ENCODE assay signal across 18 mouse cellular contexts in genomic region chr10:99681932-99682331, GRCm38 (mm10).
DNase-seq lines count a peak whose midpoint lies in the region; ATAC-seq and TF ChIP-seq lines count a peak whose summit lies in the region.
"Had no signal": no experiment of that assay in that cellular context is flagged by ENCODE, and none has a peak within 500 bp of the region (broad histone marks: within the 10 kb centered on the region; RNA-seq: fewer than 3 reads in every experiment).

No protein-coding gene starts in this region.

- H3K4me2 ChIP-seq in forebrain, embryonic 13.5 days = no peak overlapping the region
- H3K4me2 ChIP-seq in forebrain, embryonic 15.5 days (replicated peaks) = no peak overlapping the region
- H3K4me2 ChIP-seq in midbrain, embryonic 13.5 days (replicated peaks) = no peak overlapping the region
- H3K4me2 ChIP-seq: heart, embryonic 13.5 days; stomach, embryonic 15.5 days had no signal

- intact Hi-C loops in left cerebral cortex, postnatal 4 days (cut with DNase I) = no loop called here

- H3K9me3 ChIP-seq in forebrain, embryonic 13.5 days (replicated peaks) = no peaks in the 10 kb centered on the region
- no peaks in the 10 kb centered on the region for H3K9me3 ChIP-seq in forebrain, embryonic 15.5 days
- no peaks in the 10 kb centered on the region for H3K9me3 ChIP-seq in midbrain, embryonic 13.5 days
- H3K9me3 ChIP-seq: heart, embryonic 13.5 days; limb, embryonic 10.5 days; megakaryocyte, embryonic 14.5 days; stomach, embryonic 15.5 days had no signal

- 0 out of 2 replicates have a peak overlapping the region, but pooled peaks have one; percentile 22 for H3K27ac ChIP-seq in forebrain, embryonic 13.5 days
- H3K27ac ChIP-seq in forebrain, embryonic 15.5 days (replicated peaks) = no peak overlapping the region
- peak overlapping the region; percentile 49 for H3K27ac ChIP-seq in midbrain, embryonic 13.5 days
- H3K27ac ChIP-seq in kidney, adult 2 months (ENCODE audit: insufficient read depth, low read depth, low read length) = no peak overlapping the region
- H3K27ac ChIP-seq: heart, embryonic 13.5 days; limb, embryonic 10.5 days; stomach, embryonic 15.5 days had no signal

- peak; percentile 11 for DNase-seq in spleen, adult 12 weeks (ENCODE audit: low spot score)
- DNase-seq in spleen, postnatal 14 days (ENCODE audit: low spot score in 2 of 2) = no peak
- no peak for DNase-seq in retina, postnatal 1 day
- DNase-seq in left cerebral cortex, postnatal 4 days = no peak
- no peak for DNase-seq in kidney, adult 2 months
- DNase-seq: cerebellum, adult 9-11 months; kidney, adult 9 months; kidney, postnatal 25 days; liver, postnatal 0 days had no signal

- H3K4me1 ChIP-seq in forebrain, embryonic 13.5 days = peaks cover 19% of the 10 kb centered on the region; the same call in 1 of the 2 replicates
- peaks cover 22% of the 10 kb centered on the region for H3K4me1 ChIP-seq in forebrain, embryonic 15.5 days
- H3K4me1 ChIP-seq in midbrain, embryonic 13.5 days (replicated peaks) = peaks cover 15% of the 10 kb centered on the region; the same call in 1 of the 2 replicates
- H3K4me1 ChIP-seq in kidney, adult 2 months (ENCODE audit: control insufficient read depth, insufficient read depth, low read length) = no peaks in the 10 kb centered on the region
- H3K4me1 ChIP-seq: megakaryocyte, embryonic 14.5 days; stomach, embryonic 15.5 days had no signal

- H3K4me3 ChIP-seq in forebrain, embryonic 13.5 days = no peak overlapping the region
- no peak overlapping the region for H3K4me3 ChIP-seq in forebrain, embryonic 15.5 days
- no peak overlapping the region for H3K4me3 ChIP-seq in midbrain, embryonic 13.5 days (replicated peaks)
- H3K4me3 ChIP-seq in kidney, adult 2 months (ENCODE audit: insufficient read depth, low read depth, low read length) = no peak overlapping the region
- H3K4me3 ChIP-seq: heart, embryonic 13.5 days; limb, embryonic 10.5 days; megakaryocyte, embryonic 14.5 days; myocyte; stomach, embryonic 15.5 days had no signal

- no peak for TF ChIP-seq CTCF in kidney, adult 2 months (conservative IDR thresholded peaks at IDR 0.05; ENCODE audit: insufficient read depth, insufficient read length, low read depth, low read length)

- H3K9ac ChIP-seq in forebrain, embryonic 13.5 days = no peak overlapping the region
- no peak overlapping the region for H3K9ac ChIP-seq in forebrain, embryonic 15.5 days (replicated peaks)
- no peak overlapping the region for H3K9ac ChIP-seq in midbrain, embryonic 13.5 days (replicated peaks)
- H3K9ac ChIP-seq: heart, embryonic 13.5 days; liver, postnatal 0 days; stomach, embryonic 15.5 days had no signal

- TF ChIP-seq POLR2A in kidney, adult 2 months (IDR thresholded peaks at IDR 0.05; ENCODE audit: low read depth, low read length) = no peak

- H3K27me3 ChIP-seq in forebrain, embryonic 13.5 days = no peaks in the 10 kb centered on the region
- no peaks in the 10 kb centered on the region for H3K27me3 ChIP-seq in forebrain, embryonic 15.5 days
- H3K27me3 ChIP-seq in midbrain, embryonic 13.5 days = no peaks in the 10 kb centered on the region
- no peaks in the 10 kb centered on the region for H3K27me3 ChIP-seq in kidney, adult 2 months (replicated peaks; ENCODE audit: control insufficient read depth, insufficient read depth, low read length)
- H3K27me3 ChIP-seq: heart, embryonic 13.5 days; megakaryocyte, embryonic 14.5 days; stomach, embryonic 15.5 days had no signal

- ATAC-seq in forebrain, embryonic 13.5 days = no peak
- no peak for ATAC-seq in forebrain, embryonic 15.5 days (replicated peaks)
- ATAC-seq in midbrain, embryonic 13.5 days = peak; percentile 41; the same call in 1 of the 2 replicates
- ATAC-seq: inflammation-experienced regulatory T-cells, adult 6 months; liver, postnatal 0 days had no signal

- no peaks in the 10 kb centered on the region for H3K36me3 ChIP-seq in forebrain, embryonic 13.5 days (ENCODE audit: poor library complexity, severe bottlenecking)
- no peaks in the 10 kb centered on the region for H3K36me3 ChIP-seq in forebrain, embryonic 15.5 days
- H3K36me3 ChIP-seq in midbrain, embryonic 13.5 days = no peaks in the 10 kb centered on the region
- H3K36me3 ChIP-seq in kidney, adult 2 months (ENCODE audit: control insufficient read depth, insufficient read depth, low read length) = no peaks in the 10 kb centered on the region
- H3K36me3 ChIP-seq: heart, embryonic 13.5 days; limb, embryonic 10.5 days; stomach, embryonic 15.5 days had no signal

- 30% methylated on average over 4 of the region's 4 CpGs for WGBS in forebrain, embryonic 13.5 days
- WGBS in forebrain, embryonic 15.5 days = 28% methylated on average over 4 of the region's 4 CpGs
- WGBS in midbrain, embryonic 13.5 days = 40% methylated on average over 4 of the region's 4 CpGs
- WGBS in kidney, adult 2 months = 65% methylated on average over 4 of the region's 4 CpGs

Comparison
In these comparisons a context has a peak if more than half of its experiments do, and no peak if none do; other contexts are left out.
1. H3K27ac ChIP-seq: peak in forebrain, embryonic 13.5 days (single experiment) and midbrain, embryonic 13.5 days (single experiment); none in forebrain, embryonic 15.5 days (single experiment) and kidney, adult 2 months (single experiment).